Mouse (Mus musculus): ENCODE data around the gene Trp63. TPM values are rescaled to one million over a fixed set of nuclear protein-coding genes. Genes with fewer than 3 reads are reported as not detected.

The Trp63 gene
- polyA plus RNA-seq, 1 experiment from 2014 or later, result 0.08 TPM

- Histone ChIP-seq H3K36me3 (replicated peaks) (no peaks in the 10 kb centered on the region), H3K4me2 (no peak overlapping the region), H3K9me3 (replicated peaks) (no peaks in the 10 kb centered on the region), H3K27me3 (no peaks in the 10 kb centered on the region), H3K4me3 (replicated peaks) (no peak overlapping the region), H3K4me1 (replicated peaks) (no peaks in the 10 kb centered on the region), H3K27ac (replicated peaks) (no peak overlapping the region), H3K9ac (no peak overlapping the region)
- WGBS (ENCODE audit: insufficient replicate concordance), result 49% methylated on average over 4 of the region's 4 CpGs
- ATAC-seq (ENCODE audit: insufficient read depth), result no peak
These were observed 96.4 kb downstream of the Trp63 start for GRCm38 (mm10) chr16:25779964-25780363.

- Histone ChIP-seq H3K4me1 (replicated peaks) (no peaks in the 10 kb centered on the region), H3K4me3 (replicated peaks) (no peak overlapping the region), H3K36me3 (replicated peaks) (no peaks in the 10 kb centered on the region), H3K27me3 (no peaks in the 10 kb centered on the region), H3K4me2 (no peak overlapping the region), H3K9me3 (replicated peaks) (no peaks in the 10 kb centered on the region), H3K27ac (replicated peaks) (no peak overlapping the region), H3K9ac (no peak overlapping the region)
- 49% methylated on average over 2 of the region's 2 CpGs for WGBS (ENCODE audit: insufficient replicate concordance)
- ATAC-seq (ENCODE audit: insufficient read depth), result no peak
These were observed 100.7 kb downstream of the Trp63 start for GRCm38 (mm10) chr16:25784246-25784645.

- no peaks in the 10 kb centered on the region for H3K27me3 ChIP-seq
- H3K4me3 ChIP-seq (replicated peaks), result no peak overlapping the region
- no peak overlapping the region for H3K4me2 ChIP-seq
- no peak overlapping the region for H3K9ac ChIP-seq
- WGBS (ENCODE audit: insufficient replicate concordance), result 48% methylated on average over 5 of the region's 5 CpGs
- H3K27ac ChIP-seq (replicated peaks), result no peak overlapping the region
- no peaks in the 10 kb centered on the region for H3K9me3 ChIP-seq (replicated peaks)
- no peaks in the 10 kb centered on the region for H3K4me1 ChIP-seq (replicated peaks)
- H3K36me3 ChIP-seq (replicated peaks), result no peaks in the 10 kb centered on the region
- ATAC-seq (ENCODE audit: insufficient read depth), result no peak
These were observed 102.9 kb downstream of the Trp63 start for GRCm38 (mm10) chr16:25786457-25786856.

- Histone ChIP-seq H3K9me3 (replicated peaks) (no peaks in the 10 kb centered on the region), H3K4me3 (replicated peaks) (no peak overlapping the region), H3K27ac (replicated peaks) (no peak overlapping the region), H3K4me2 (no peak overlapping the region), H3K36me3 (replicated peaks) (no peaks in the 10 kb centered on the region), H3K27me3 (no peaks in the 10 kb centered on the region), H3K4me1 (replicated peaks) (no peaks in the 10 kb centered on the region), H3K9ac (no peak overlapping the region)
- 50% methylated on average over 5 of the region's 5 CpGs for WGBS (ENCODE audit: insufficient replicate concordance)
- ATAC-seq (ENCODE audit: insufficient read depth), result no peak
These were observed 109.2 kb downstream of the Trp63 start for GRCm38 (mm10) chr16:25792640-25793266.

GRCm38 (mm10) chr16:25797732-25798294 is 114.2 kb downstream of the Trp63 start:
- ATAC-seq (ENCODE audit: insufficient read depth), result no peak
- 47% methylated on average over 4 of the region's 4 CpGs for WGBS (ENCODE audit: insufficient replicate concordance)

GRCm38 (mm10) chr16:25799618-25800017 is 116.1 kb downstream of the Trp63 start:
- Histone ChIP-seq H3K27me3 (no peaks in the 10 kb centered on the region), H3K9ac (no peak overlapping the region)
- no peak for ATAC-seq (ENCODE audit: insufficient read depth)

More at GRCm38 (mm10) chr16:25797732-25798294, 114.2 kb downstream of the Trp63 start:
- no peaks in the 10 kb centered on the region for H3K27me3 ChIP-seq
- no peaks in the 10 kb centered on the region for H3K9me3 ChIP-seq (replicated peaks)
- no peak overlapping the region for H3K4me2 ChIP-seq
- H3K9ac ChIP-seq, result no peak overlapping the region
- no peak overlapping the region for H3K27ac ChIP-seq (replicated peaks)
- no peaks in the 10 kb centered on the region for H3K4me1 ChIP-seq (replicated peaks)
- no peak overlapping the region for H3K4me3 ChIP-seq (replicated peaks)
- no peaks in the 10 kb centered on the region for H3K36me3 ChIP-seq (replicated peaks)

GRCm38 (mm10) chr16:25804955-25805354 is 121.4 kb downstream of the Trp63 start:
- Histone ChIP-seq H3K36me3 (replicated peaks) (no peaks in the 10 kb centered on the region), H3K9me3 (replicated peaks) (no peaks in the 10 kb centered on the region), H3K4me2 (no peak overlapping the region), H3K4me3 (replicated peaks) (no peak overlapping the region), H3K4me1 (replicated peaks) (no peaks in the 10 kb centered on the region), H3K27ac (replicated peaks) (no peak overlapping the region), H3K27me3 (no peaks in the 10 kb centered on the region), H3K9ac (no peak overlapping the region)
- 50% methylated on average over 3 of the region's 3 CpGs for WGBS (ENCODE audit: insufficient replicate concordance)
- peak; percentile 51 for ATAC-seq (ENCODE audit: insufficient read depth)

More at GRCm38 (mm10) chr16:25799618-25800017, 116.1 kb downstream of the Trp63 start:
- Histone ChIP-seq H3K4me2 (no peak overlapping the region), H3K4me3 (replicated peaks) (no peak overlapping the region), H3K4me1 (replicated peaks) (no peaks in the 10 kb centered on the region), H3K27ac (replicated peaks) (no peak overlapping the region), H3K9me3 (replicated peaks) (no peaks in the 10 kb centered on the region), H3K36me3 (replicated peaks) (no peaks in the 10 kb centered on the region)

DNA sequence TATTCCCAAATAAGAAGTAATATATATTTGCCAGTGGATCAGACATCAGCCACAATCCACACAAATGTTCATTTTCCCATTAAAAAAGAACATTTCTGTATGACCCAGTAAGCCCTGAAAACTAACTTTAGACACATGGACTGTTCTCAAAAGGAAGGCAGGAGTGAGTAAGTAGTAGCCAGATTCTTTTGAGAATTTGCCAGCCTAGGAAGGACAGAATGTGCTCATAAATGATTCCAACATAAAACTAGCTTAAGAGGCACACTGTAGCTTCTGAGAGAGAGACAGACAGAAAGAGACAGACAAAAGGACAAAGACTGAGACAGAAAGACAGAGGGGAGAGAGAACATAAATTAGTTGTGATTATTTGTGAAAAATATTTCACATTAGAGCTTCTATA is 123.6 kb downstream of the Trp63 start:
- Histone ChIP-seq H3K9ac (no peak overlapping the region), H3K36me3 (replicated peaks) (no peaks in the 10 kb centered on the region), H3K4me1 (replicated peaks) (no peaks in the 10 kb centered on the region), H3K4me2 (no peak overlapping the region), H3K27me3 (no peaks in the 10 kb centered on the region), H3K27ac (replicated peaks) (no peak overlapping the region), H3K4me3 (replicated peaks) (no peak overlapping the region), H3K9me3 (replicated peaks) (no peaks in the 10 kb centered on the region)
- ATAC-seq (ENCODE audit: insufficient read depth), result no peak

DNA sequence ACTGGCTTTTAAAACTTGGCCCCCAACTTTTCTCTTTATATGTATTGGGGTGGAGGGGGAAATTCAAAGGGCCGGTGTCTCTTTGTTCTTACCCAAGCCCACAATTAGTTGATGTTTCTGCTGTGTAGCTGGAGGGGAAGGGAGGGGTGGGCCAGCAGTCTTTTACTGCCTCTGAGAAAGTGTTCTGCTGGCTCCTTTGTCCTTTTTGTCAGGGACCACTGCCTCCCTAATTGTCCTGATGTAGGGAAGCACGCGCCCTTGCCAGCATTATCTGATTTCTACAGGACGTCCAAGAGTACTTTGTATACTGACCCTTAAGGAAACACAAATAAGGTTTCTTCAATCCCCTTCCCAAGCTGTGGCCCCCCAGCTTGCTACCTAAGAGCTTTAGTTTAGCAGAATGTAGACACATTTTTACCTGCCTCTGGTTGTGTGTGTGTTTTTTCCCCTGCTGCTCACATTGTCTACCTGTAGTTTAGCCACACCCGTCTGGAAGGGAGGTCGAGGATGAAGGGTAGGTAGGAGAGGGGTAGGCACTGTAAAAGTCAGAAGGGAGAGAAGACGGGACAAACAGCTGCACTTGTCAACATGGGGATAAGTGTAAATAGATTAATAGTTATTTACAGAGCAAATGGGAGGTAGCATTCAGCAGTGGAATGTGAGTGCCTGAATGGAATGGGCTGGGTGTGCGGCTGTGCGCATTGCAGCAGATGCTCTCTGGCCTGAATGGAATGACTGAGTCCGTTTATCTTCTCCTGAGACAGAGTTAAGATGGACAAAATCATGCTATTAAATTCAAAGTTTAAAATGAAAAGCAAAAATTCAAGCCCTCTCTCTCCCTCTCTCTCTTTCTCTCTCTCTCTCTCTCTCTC is 134.4 kb downstream of the Trp63 start:
- no peak for ATAC-seq (ENCODE audit: insufficient read depth)
- 39% methylated on average over 10 of the region's 10 CpGs for WGBS (ENCODE audit: insufficient replicate concordance)

DNA sequence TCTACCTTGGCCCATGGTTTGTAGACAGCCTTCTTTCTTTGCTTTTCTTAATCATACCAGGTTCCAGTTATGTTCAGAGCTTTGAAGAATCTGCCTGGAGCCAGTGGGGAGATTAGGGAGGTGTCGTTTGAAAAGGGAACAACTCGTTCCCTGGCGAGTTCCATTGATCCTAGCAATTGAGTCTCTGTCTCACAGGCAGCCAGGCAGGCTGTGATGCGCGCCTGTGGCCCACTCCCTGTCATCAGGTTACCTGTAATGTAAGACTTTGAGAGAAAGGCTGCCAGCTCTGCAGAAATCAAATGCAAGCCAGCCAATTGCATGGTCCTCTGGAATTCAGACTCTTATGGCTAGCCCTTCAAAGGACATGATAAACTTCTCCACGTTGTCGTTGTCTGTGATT is 142.5 kb downstream of the Trp63 start:
- Histone ChIP-seq H3K36me3 (replicated peaks) (no peaks in the 10 kb centered on the region), H3K27ac (replicated peaks) (no peak overlapping the region), H3K27me3 (no peaks in the 10 kb centered on the region), H3K9me3 (replicated peaks) (no peaks in the 10 kb centered on the region), H3K9ac (no peak overlapping the region), H3K4me3 (replicated peaks) (no peak overlapping the region), H3K4me1 (replicated peaks) (no peaks in the 10 kb centered on the region), H3K4me2 (no peak overlapping the region)
- 50% methylated on average over 7 of the region's 7 CpGs for WGBS (ENCODE audit: insufficient replicate concordance)
- ATAC-seq (ENCODE audit: insufficient read depth), result no peak

More for the DNA sequence above, 134.4 kb downstream of the Trp63 start:
- Histone ChIP-seq H3K4me2 (no peak overlapping the region), H3K4me3 (replicated peaks) (no peak overlapping the region), H3K27me3 (no peaks in the 10 kb centered on the region), H3K9me3 (replicated peaks) (no peaks in the 10 kb centered on the region), H3K27ac (replicated peaks) (no peak overlapping the region), H3K4me1 (replicated peaks) (no peaks in the 10 kb centered on the region), H3K9ac (no peak overlapping the region), H3K36me3 (replicated peaks) (no peaks in the 10 kb centered on the region)

DNA sequence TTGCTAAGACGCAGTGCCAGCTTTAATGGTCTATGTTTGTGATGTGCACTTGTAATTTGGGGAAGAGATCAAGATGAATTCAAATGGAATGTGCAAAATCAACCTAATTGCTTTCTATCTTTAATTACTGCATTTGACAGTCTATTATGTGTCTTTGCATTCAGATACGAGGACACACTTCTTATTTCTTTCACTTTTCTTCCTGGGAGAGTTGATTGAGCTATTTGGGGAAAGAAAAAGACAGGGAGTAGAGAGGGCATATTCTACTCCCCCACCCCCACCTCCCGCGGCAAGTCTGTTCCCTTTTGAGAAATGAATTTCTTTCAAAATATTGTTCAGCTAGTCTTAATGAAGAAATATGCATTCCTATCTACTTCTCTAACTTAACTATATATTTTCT is 149.0 kb downstream of the Trp63 start:
- no peaks in the 10 kb centered on the region for H3K9me3 ChIP-seq (replicated peaks)
- ATAC-seq (ENCODE audit: insufficient read depth), result no peak
- no peak overlapping the region for H3K4me2 ChIP-seq

More for the DNA sequence above, 149.0 kb downstream of the Trp63 start:
- Histone ChIP-seq H3K36me3 (replicated peaks) (no peaks in the 10 kb centered on the region), H3K27me3 (no peaks in the 10 kb centered on the region), H3K27ac (replicated peaks) (no peak overlapping the region), H3K4me3 (replicated peaks) (no peak overlapping the region), H3K4me1 (replicated peaks) (no peaks in the 10 kb centered on the region), H3K9ac (no peak overlapping the region)
- WGBS (ENCODE audit: insufficient replicate concordance), result 71% methylated on average over 4 of the region's 4 CpGs

Data from liver, embryonic 15.5 days (tissue).